Mouse (Mus musculus) kidney, embryonic 14.5 days (tissue): ENCODE results near the gene Cyp2c55. TPM values are rescaled to one million over a fixed set of nuclear protein-coding genes. Genes with fewer than 3 reads are reported as not detected.

Experiments used
- ATAC-seq: fragments of 200-750 bp; cut with Nextera tagmentation; 2 replicates; pipeline ENCODE4 v1.8.0; 2017; ENCODE audit warnings: moderate number of reproducible peaks, mild to moderate bottlenecking, moderate TSS enrichment, moderate library complexity; ENCODE audit not compliant: low FRiP score, low TSS enrichment
- H3K27ac ChIP-seq: fragments of 300-500 bp; sonication (generic); 2 replicates; pipeline ENCODE4 v1.5.1; 2014; ENCODE audit warnings: low read depth, mild to moderate bottlenecking, low read length, moderate library complexity, mixed read lengths
- H3K27me3 ChIP-seq: fragments of 300-500 bp; sonication (generic); 2 replicates; pipeline ENCODE4 v1.6.1; 2014; ENCODE audit warnings: mild to moderate bottlenecking, low read length; ENCODE audit not compliant: control insufficient read depth, insufficient read depth
- H3K36me3 ChIP-seq: fragments of 300-500 bp; sonication (generic); 2 replicates; pipeline ENCODE4 v1.6.1; 2014; ENCODE audit warnings: low read length, mixed read lengths; ENCODE audit not compliant: control insufficient read depth, insufficient read depth
- H3K4me1 ChIP-seq: fragments of 300-500 bp; sonication (generic); 2 replicates; pipeline ENCODE4 v1.6.1; 2014; ENCODE audit warnings: low read length, mixed read lengths; ENCODE audit not compliant: control insufficient read depth, insufficient read depth
- H3K4me2 ChIP-seq: fragments of 300-500 bp; sonication (generic); replicated peaks from 2 replicates; pipeline ENCODE4 v1.6.1; 2014; ENCODE audit warnings: low read depth, mild to moderate bottlenecking, low read length
- H3K4me3 ChIP-seq: fragments of 300-500 bp; sonication (generic); 2 replicates; pipeline ENCODE4 v1.5.1; 2014; ENCODE audit warnings: mild to moderate bottlenecking, low read length
- H3K9ac ChIP-seq: fragments of 300-500 bp; sonication (generic); 2 replicates; pipeline ENCODE4 v1.6.1; 2014; ENCODE audit warnings: low read depth, mild to moderate bottlenecking, low read length, moderate library complexity
- H3K9me3 ChIP-seq: fragments of 300-500 bp; sonication (generic); 2 replicates; pipeline ENCODE4 v1.6.1; 2016; ENCODE audit warnings: low read length; ENCODE audit not compliant: control insufficient read depth
- WGBS: fragments of 180-500 bp; shearing (Covaris S2); extraction: QIAGEN DNeasy Blood & Tissue Kit; methylation state at CpG from one replicate; pipeline ENCODE4 v1.1.7; 2014; 5-methylcytosine and 5-hydroxymethylcytosine counted together
- microRNA-seq: library from miRNA; unstranded; fragments of <30 nt; microRNA quantifications from one replicate; pipeline ENCODE4, GENCODE M21; 2016
- polyA plus RNA-seq: library from polyadenylated mRNA; unstranded; fragments of >200 nt; fragmentation: Nextera tagmentation; extraction: Ambion mirVana; gene quantifications from 2 replicates; pipeline ENCODE4 v1.2.1, GENCODE M21; 2014

Gene Cyp2c55
- polyA plus RNA-seq, 1 experiment from 2014 or later: not detected

DNA sequence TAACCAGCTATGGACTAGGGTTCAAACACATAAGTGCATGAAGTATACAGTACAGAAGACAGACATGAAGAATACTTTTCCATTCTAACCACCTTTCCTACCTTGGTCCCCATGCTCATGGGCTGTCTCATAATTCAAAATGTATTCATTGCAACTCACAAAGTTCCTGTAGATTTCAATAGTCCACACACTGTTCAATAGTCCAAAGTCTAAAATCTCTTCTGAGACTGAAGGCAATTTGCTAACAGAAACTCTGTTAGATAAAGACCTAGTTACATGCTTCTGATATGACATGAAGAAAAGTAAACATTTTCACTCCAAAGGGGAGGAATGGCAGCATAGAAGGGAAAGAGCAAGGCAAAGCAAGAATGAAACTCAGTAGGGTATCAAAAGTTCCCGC, 51.1 kb downstream of the Cyp2c55 start:
- Histone ChIP-seq H3K4me1 (no peaks in the 10 kb centered on the region), H3K9me3 (0 out of 2 replicates have a peak, but pooled peaks cover 2% of the 10 kb centered on the region)
- WGBS: 86% methylated on average over 1 of the region's 1 CpGs

DNA sequence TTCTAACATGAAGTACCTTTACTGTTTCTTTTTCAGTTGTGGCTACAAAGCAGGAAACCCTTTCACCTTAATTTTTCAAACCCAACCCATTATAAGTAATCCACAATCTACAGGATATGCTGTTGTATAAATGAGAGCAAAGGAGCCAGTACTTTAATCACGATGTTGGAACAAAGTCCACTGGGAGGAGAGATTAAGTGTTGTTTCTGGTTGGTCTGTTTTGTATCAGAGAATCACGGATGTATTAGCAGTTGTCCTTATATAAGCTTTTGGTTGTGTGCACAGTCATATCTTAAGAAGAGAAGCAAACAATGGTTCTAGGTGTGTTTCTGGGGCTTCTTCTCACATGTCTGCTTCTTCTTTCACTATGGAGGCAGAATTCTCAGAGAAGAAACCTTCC, 53.9 kb downstream of the Cyp2c55 start, which contains the start of gene Cyp2c65:
TSS of gene Cyp2c65 (plus strand) at position 297 of the 400 bp plus-strand sequence.
- no peaks in the 10 kb centered on the region for H3K27me3 ChIP-seq
- H3K9me3 ChIP-seq: 0 out of 2 replicates have a peak, but pooled peaks cover 2% of the 10 kb centered on the region
- H3K4me2 ChIP-seq: no peak within 1 kb of the TSS
- H3K27ac ChIP-seq: no peak within 1 kb of the TSS
- no peaks in the 10 kb centered on the region for H3K4me1 ChIP-seq
- H3K4me3 ChIP-seq: no peak within 1 kb of the TSS
- H3K36me3 ChIP-seq: no peaks in the 10 kb centered on the region
- H3K9ac ChIP-seq: no peak within 1 kb of the TSS
- no peak for ATAC-seq
- WGBS: 67% methylated on average over 2 of the region's 2 CpGs

More for the DNA sequence above, 51.1 kb downstream of the Cyp2c55 start:
- no peak overlapping the region for H3K27ac ChIP-seq
- no peaks in the 10 kb centered on the region for H3K36me3 ChIP-seq
- H3K4me3 ChIP-seq: no peak overlapping the region
- H3K4me2 ChIP-seq: no peak overlapping the region
- no peak overlapping the region for H3K9ac ChIP-seq
- no peaks in the 10 kb centered on the region for H3K27me3 ChIP-seq
- ATAC-seq: no peak

Small RNAs within 50 kb of the gene (microRNA-seq; reads per million reads assigned to microRNA genes)
- not detected for gene Gm23800

Other genes starting within 250 kb of the Cyp2c55 start
- 7.4 and 12.3 TPM in 2 replicates for gene Noc3l, start 187.8 kb upstream of the Cyp2c55 start, polyA plus RNA-seq
- gene Tbc1d12, start 170.4 kb upstream of the Cyp2c55 start, polyA plus RNA-seq: 2.6 and 3.9 TPM in 2 replicates
- gene Hells, start 76.1 kb upstream of the Cyp2c55 start, polyA plus RNA-seq: 56.1 and 57.7 TPM in 2 replicates
- not detected in 2 replicates for gene Cyp2c65, start 54.0 kb downstream of the Cyp2c55 start, polyA plus RNA-seq
- not detected in 2 replicates for gene Cyp2c66, start 106.9 kb downstream of the Cyp2c55 start, polyA plus RNA-seq